Comparison of ENCODE assay signal across 24 mouse cellular contexts in the genomic region with DNA sequence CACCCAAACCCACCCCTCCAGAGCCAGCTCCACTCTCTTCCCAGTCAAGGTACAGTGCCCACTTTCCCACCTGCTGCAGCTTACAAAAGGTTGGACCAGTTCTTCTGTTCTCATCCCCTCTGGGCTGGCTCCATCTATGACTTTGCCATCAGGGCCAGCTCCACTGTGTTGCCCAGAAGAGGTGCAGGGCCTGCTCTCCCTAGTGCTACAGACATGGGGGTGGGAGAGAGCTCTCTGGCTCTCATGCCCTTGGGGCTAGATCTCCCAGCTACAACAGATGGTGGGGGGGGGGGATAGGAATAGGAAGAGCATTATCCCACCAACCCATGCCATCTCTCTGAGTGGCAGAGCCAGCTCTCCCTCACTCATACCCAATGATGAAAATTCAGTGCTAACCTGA.
"Had no signal": no experiment of that assay in that cellular context is flagged by ENCODE, and none has a peak within 500 bp of the region (broad histone marks: within the 10 kb centered on the region; RNA-seq: fewer than 3 reads in every experiment).

No protein-coding gene starts in this region.

- H3K4me1 ChIP-seq: kidney, embryonic 15.5 days; limb, embryonic 10.5 days; limb, embryonic 13.5 days; liver, embryonic 12.5 days; liver, embryonic 15.5 days; lung, embryonic 15.5 days; megakaryocyte, embryonic 14.5 days; midbrain, embryonic 10.5 days; midbrain, embryonic 13.5 days; neural tube, embryonic 13.5 days; stomach, embryonic 15.5 days had no signal

- H3K9ac ChIP-seq: kidney, embryonic 15.5 days; limb, embryonic 13.5 days; liver, embryonic 12.5 days; liver, embryonic 15.5 days; lung, embryonic 15.5 days; midbrain, embryonic 13.5 days; neural tube, embryonic 13.5 days; stomach, embryonic 15.5 days had no signal

- H3K27me3 ChIP-seq: kidney, embryonic 15.5 days; limb, embryonic 13.5 days; liver, embryonic 12.5 days; liver, embryonic 15.5 days; lung, embryonic 15.5 days; megakaryocyte, embryonic 14.5 days; midbrain, embryonic 13.5 days; neural tube, embryonic 13.5 days; stomach, embryonic 15.5 days had no signal

- H3K36me3 ChIP-seq: kidney, embryonic 15.5 days; limb, embryonic 10.5 days; limb, embryonic 13.5 days; liver, embryonic 12.5 days; liver, embryonic 15.5 days; lung, embryonic 15.5 days; midbrain, embryonic 10.5 days; midbrain, embryonic 13.5 days; neural tube, embryonic 13.5 days; stomach, embryonic 15.5 days had no signal

- H3K4me3 ChIP-seq: kidney, embryonic 15.5 days; limb, embryonic 10.5 days; limb, embryonic 13.5 days; liver, embryonic 12.5 days; liver, embryonic 15.5 days; lung, embryonic 15.5 days; megakaryocyte, embryonic 14.5 days; midbrain, embryonic 10.5 days; midbrain, embryonic 13.5 days; myocyte; neural tube, embryonic 13.5 days; stomach, embryonic 15.5 days had no signal

- H3K27ac ChIP-seq: kidney, embryonic 15.5 days; limb, embryonic 10.5 days; limb, embryonic 13.5 days; liver, embryonic 12.5 days; liver, embryonic 15.5 days; lung, embryonic 15.5 days; midbrain, embryonic 10.5 days; midbrain, embryonic 13.5 days; neural tube, embryonic 13.5 days; stomach, embryonic 15.5 days had no signal

- H3K9me3 ChIP-seq: kidney, embryonic 15.5 days; limb, embryonic 10.5 days; limb, embryonic 13.5 days; liver, embryonic 12.5 days; liver, embryonic 15.5 days; lung, embryonic 15.5 days; midbrain, embryonic 10.5 days; midbrain, embryonic 13.5 days; neural tube, embryonic 13.5 days; stomach, embryonic 15.5 days had no signal

- H3K4me2 ChIP-seq: kidney, embryonic 15.5 days; limb, embryonic 13.5 days; liver, embryonic 12.5 days; liver, embryonic 15.5 days; lung, embryonic 15.5 days; midbrain, embryonic 13.5 days; neural tube, embryonic 13.5 days; stomach, embryonic 15.5 days had no signal

- DNase-seq: kidney, postnatal 10 days; kidney, postnatal 36 days; layer of hippocampus, postnatal 36 days; liver; lung, adult 18-20 months; lung, postnatal 10 days; lung, postnatal 36 days; retina, postnatal 1 day; right cerebral cortex, postnatal 25 days; spleen, adult 18-20 months; thymus, postnatal 25 days had no signal

- ATAC-seq: liver, embryonic 12.5 days; midbrain, embryonic 13.5 days; midbrain, embryonic 16.5 days had no signal
